Mouse (Mus musculus) ES-E14 (cell line): ENCODE measurements around the gene Frs2. TPM values are rescaled to one million over a fixed set of nuclear protein-coding genes. Genes with fewer than 3 reads are reported as not detected.

Source experiments
- DNase-seq: peaks from one replicate; pipeline ENCODE4 v3.0.0-alpha.2; 2013; ENCODE audit warnings: low read depth, low spot score
- H3K27ac ChIP-seq: 2 replicates; pipeline ENCODE4 v1.5.1; 2012; ENCODE audit warnings: low read depth, mild to moderate bottlenecking, low read length, moderate library complexity, mixed read lengths; ENCODE audit not compliant: poor library complexity, insufficient read depth, severe bottlenecking
- H3K36me3 ChIP-seq: 2 replicates; pipeline ENCODE4 v1.6.1; 2012; ENCODE audit warnings: mild to moderate bottlenecking, low read length, moderate library complexity, mixed read lengths; ENCODE audit not compliant: control insufficient read depth, poor library complexity, insufficient read depth, severe bottlenecking
- H3K4me1 ChIP-seq, 2 experiments: fragments of 150-350 bp in 1 of 2; sonication (generic) in 1 of 2; 2 replicates each; pipeline ENCODE4 v1.6.1; 2012; ENCODE audit warnings: low read length in 2 of 2, mild to moderate bottlenecking in 1 of 2, mixed read lengths in 1 of 2; ENCODE audit not compliant: control insufficient read depth in 2 of 2, insufficient read depth in 2 of 2, poor library complexity in 1 of 2
- H3K4me3 ChIP-seq, 2 experiments: fragments of 150-350 bp in 1 of 2; sonication (generic) in 1 of 2; 2 replicates each; pipeline ENCODE4 v1.5.1; 2012; ENCODE audit warnings: low read length in 2 of 2, low read depth in 1 of 2, mild to moderate bottlenecking in 1 of 2, mixed read lengths in 1 of 2; ENCODE audit not compliant: insufficient read depth in 1 of 2, poor library complexity in 1 of 2, severe bottlenecking in 1 of 2
- H3K9ac ChIP-seq: 2 replicates; pipeline ENCODE4 v1.6.1; 2012; ENCODE audit warnings: low read depth, mild to moderate bottlenecking, low read length, mixed read lengths; ENCODE audit not compliant: poor library complexity, insufficient read depth, severe bottlenecking
- H3K9me3 ChIP-seq: fragments of 150-350 bp; sonication (generic); 2 replicates; pipeline ENCODE4 v1.6.1; 2012; ENCODE audit warnings: low read depth, mild to moderate bottlenecking, low read length; ENCODE audit not compliant: control insufficient read depth, insufficient read depth
- CHD2 ChIP-seq: IDR thresholded peaks from 2 replicates; pipeline ENCODE4 v1.6.1; 2014; ENCODE audit warnings: mild to moderate bottlenecking, low read depth, low read length, inconsistent platforms
- HCFC1 ChIP-seq: IDR thresholded peaks from 2 replicates; pipeline ENCODE4 v1.6.1; 2012; ENCODE audit warnings: low read length, inconsistent platforms, borderline replicate concordance; ENCODE audit not compliant: insufficient read depth
- MAFK ChIP-seq: IDR thresholded peaks from 2 replicates; pipeline ENCODE4 v1.6.1; 2014; ENCODE audit warnings: mild to moderate bottlenecking, low read depth, low read length, inconsistent platforms; ENCODE audit not compliant: insufficient read depth
- ZC3H11A ChIP-seq: IDR thresholded peaks from 2 replicates; pipeline ENCODE4 v1.6.1; 2012; ENCODE audit warnings: low read depth, mild to moderate bottlenecking, inconsistent platforms, low read length, borderline replicate concordance
- ZNF384 ChIP-seq: IDR thresholded peaks from 2 replicates; pipeline ENCODE4 v1.6.1; 2012; ENCODE audit warnings: low read depth, low read length, inconsistent platforms
- in situ Hi-C, 2 experiments: fragments of 600-800 bp; cut with MboI; formaldehyde crosslinking; loops; one replicate each; pipeline ENCODE4 v1.15.1; 2025; ENCODE audit warnings: low sequenced_read_pairs in 2 of 2, inconsistent platforms in 1 of 2; ENCODE audit not compliant: unreplicated experiment in 2 of 2
- total RNA-seq: library from RNA; depleted of rRNA; stranded (reverse); fragments of 300-350 nt; gene quantifications from 2 replicates; pipeline ENCODE4 v1.2.3, GENCODE M21; 2012

Frs2 gene
- total RNA-seq, 1 experiment = 17.3 TPM

- no peak for DNase-seq
- no peaks in the 10 kb centered on the region for H3K9me3 ChIP-seq
- no peak overlapping the region for H3K27ac ChIP-seq
- H3K4me1 ChIP-seq = no peaks in the 10 kb centered on the region; a peak in 1 of 4 replicates
- in situ Hi-C loops = no loop called here
- no peak overlapping the region for H3K9ac ChIP-seq
- TF ChIP-seq ZNF384 = no peak
- TF ChIP-seq CHD2 = no peak
- no peak for TF ChIP-seq ZC3H11A
- TF ChIP-seq MAFK = no peak
- no peak for TF ChIP-seq HCFC1
- H3K4me3 ChIP-seq = no peak overlapping the region
- H3K36me3 ChIP-seq = no peaks in the 10 kb centered on the region
Measured at GRCm38 (mm10) chr10:117185399-117186089, 37.2 kb upstream of the Frs2 start.

DNA sequence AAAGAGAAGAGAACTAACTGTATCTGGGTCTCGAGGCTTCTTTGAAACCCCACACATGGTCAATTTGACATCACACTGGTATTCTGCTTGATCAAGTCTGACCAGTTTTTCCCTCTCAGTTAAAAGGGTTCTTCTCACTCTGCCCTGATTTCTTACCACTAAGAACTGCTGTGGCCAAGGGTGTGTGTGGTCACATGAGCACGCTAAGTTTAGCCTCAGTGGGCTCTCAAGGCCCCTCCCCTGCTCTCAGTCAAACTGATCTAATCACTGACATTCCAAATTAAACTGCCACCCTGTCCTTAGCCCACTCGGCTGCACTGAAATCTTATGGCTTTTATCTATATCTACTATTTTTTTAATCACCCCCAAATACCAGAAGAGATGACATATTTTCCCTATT, 32.8 kb upstream of the Frs2 start:
- TF ChIP-seq HCFC1 (no peak), CHD2 (no peak), MAFK (no peak), ZNF384 (no peak), ZC3H11A (no peak)
- H3K9me3 ChIP-seq = no peaks in the 10 kb centered on the region
- no peak overlapping the region for H3K9ac ChIP-seq
- no peak overlapping the region for H3K27ac ChIP-seq
- no peaks in the 10 kb centered on the region; a peak in 1 of 4 replicates for H3K4me1 ChIP-seq
- DNase-seq = no peak
- no peak overlapping the region for H3K4me3 ChIP-seq
- in situ Hi-C loops = no loop called here
- H3K36me3 ChIP-seq = no peaks in the 10 kb centered on the region

- Histone ChIP-seq H3K36me3 (no peaks in the 10 kb centered on the region), H3K4me1 (peaks cover 0 to 9% of the 10 kb centered on the region in 2 experiments; a peak in 1 of 4 replicates), H3K27ac (peak overlapping the region; percentile 46; the same call in 1 of the 2 replicates), H3K4me3 (peak overlapping the region; percentile 31 to 37), H3K9ac (peak overlapping the region; percentile 59), H3K9me3 (no peaks in the 10 kb centered on the region)
- TF ChIP-seq ZC3H11A (no peak), ZNF384 (no peak), MAFK (no peak), HCFC1 (no peak), CHD2 (no peak)
- in situ Hi-C loops = no loop called here
- no peak for DNase-seq
Measured at GRCm38 (mm10) chr10:117174645-117175044, 26.3 kb upstream of the Frs2 start.

DNA sequence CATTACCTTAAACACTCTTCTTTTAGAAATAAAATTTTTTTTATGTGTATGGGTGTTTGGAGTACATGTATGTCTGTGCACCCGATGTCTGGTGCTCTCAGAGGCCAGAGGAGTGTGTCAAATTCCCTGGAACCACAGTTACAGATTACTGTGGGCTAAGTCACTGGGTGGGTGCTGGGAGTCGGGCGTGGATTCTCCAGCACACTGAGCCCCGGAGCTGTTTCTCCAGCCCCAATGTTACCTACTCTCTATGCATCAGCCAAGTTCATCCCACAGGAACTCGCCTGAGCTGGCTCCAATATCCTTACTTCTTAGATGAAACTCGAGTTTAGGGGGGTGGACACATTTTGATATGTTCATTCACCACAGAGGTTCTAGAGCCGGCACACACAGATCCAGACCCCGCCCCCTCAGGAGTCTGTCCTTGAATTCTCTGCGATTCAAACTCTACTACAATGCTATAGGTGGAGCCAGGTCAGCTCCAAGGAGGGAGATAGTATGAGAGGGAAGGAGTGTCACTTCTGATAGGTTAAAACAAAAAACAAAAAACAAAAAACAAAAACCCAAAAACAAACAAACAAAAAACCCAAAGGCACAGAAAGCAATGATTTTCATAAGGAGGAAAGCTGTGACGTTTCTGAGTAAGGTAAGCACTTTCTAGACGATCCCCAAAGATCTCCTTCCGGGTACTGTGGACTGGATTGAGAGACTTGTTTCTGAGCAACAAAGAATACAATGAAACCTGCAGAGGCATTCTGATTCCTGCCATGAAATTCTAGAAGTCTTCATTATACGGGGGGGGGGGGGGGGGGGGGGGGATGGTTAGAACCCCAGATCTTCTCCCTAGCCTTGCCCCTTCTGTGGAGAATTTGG, 25.5 kb upstream of the Frs2 start:
- in situ Hi-C loops = no loop called here
- Histone ChIP-seq H3K4me1 (peaks cover 0 to 9% of the 10 kb centered on the region in 2 experiments; a peak in 1 of 4 replicates), H3K9me3 (no peaks in the 10 kb centered on the region), H3K9ac (no peak overlapping the region), H3K27ac (no peak overlapping the region; the same call in 1 of the 2 replicates), H3K36me3 (no peaks in the 10 kb centered on the region), H3K4me3 (peak overlapping the region; percentile 35 to 37)
- no peak for DNase-seq
- TF ChIP-seq ZC3H11A = no peak
- no peak for TF ChIP-seq CHD2
- no peak for TF ChIP-seq ZNF384
- TF ChIP-seq MAFK = no peak
- TF ChIP-seq HCFC1 = no peak
